Mouse (Mus musculus): ENCODE results near the gene Srpx. TPM values are rescaled to one million over a fixed set of nuclear protein-coding genes. Genes with fewer than 3 reads are reported as not detected.

The Srpx gene
- polyA plus RNA-seq, 1 experiment from 2014 or later = 19.8 TPM

- WGBS = 58% methylated on average over 1 of the region's 1 CpGs
- no peak for ATAC-seq (ENCODE audit: low read depth)
- Histone ChIP-seq H3K36me3 (ENCODE audit: control insufficient read depth, insufficient read depth, low read length) (no peaks in the 10 kb centered on the region), H3K27ac (ENCODE audit: low read length) (no peak overlapping the region), H3K4me3 (ENCODE audit: low read length) (no peak overlapping the region), H3K27me3 (ENCODE audit: control insufficient read depth, insufficient read depth, low read depth, low read length) (no peaks in the 10 kb centered on the region), H3K9ac (ENCODE audit: low read length) (no peak overlapping the region), H3K4me1 (replicated peaks; ENCODE audit: control insufficient read depth, insufficient read depth, low read length) (no peaks in the 10 kb centered on the region), H3K9me3 (ENCODE audit: control insufficient read depth, low read length) (no peaks in the 10 kb centered on the region), H3K4me2 (ENCODE audit: low read depth, low read length) (no peak overlapping the region)
Measured at GRCm38 (mm10) chrX:10005946-10006345, 111.6 kb downstream of the Srpx start.

- no peak overlapping the region for H3K27ac ChIP-seq (ENCODE audit: low read length)
- no peak overlapping the region for H3K9ac ChIP-seq (ENCODE audit: low read length)
- WGBS = 50% methylated on average over 1 of the region's 1 CpGs
- H3K27me3 ChIP-seq (ENCODE audit: control insufficient read depth, insufficient read depth, low read depth, low read length) = no peaks in the 10 kb centered on the region
- H3K4me3 ChIP-seq (ENCODE audit: low read length) = no peak overlapping the region
- no peaks in the 10 kb centered on the region for H3K36me3 ChIP-seq (ENCODE audit: control insufficient read depth, insufficient read depth, low read length)
- H3K4me1 ChIP-seq (replicated peaks; ENCODE audit: control insufficient read depth, insufficient read depth, low read length) = no peaks in the 10 kb centered on the region
- no peaks in the 10 kb centered on the region for H3K9me3 ChIP-seq (ENCODE audit: control insufficient read depth, low read length)
- no peak overlapping the region for H3K4me2 ChIP-seq (ENCODE audit: low read depth, low read length)
- no peak for ATAC-seq (ENCODE audit: low read depth)
Measured at GRCm38 (mm10) chrX:10000718-10001117, 116.8 kb downstream of the Srpx start.

Other genes with a start within 250 kb of the Srpx start
- gene Sytl5, start 232.1 kb downstream of the Srpx start, polyA plus RNA-seq (2015; fragmentation: Nextera tagmentation; extraction: Ambion mirVana) = 0.45 and 0.75 TPM in 2 replicates
- 16.9 and 17.4 TPM in 2 replicates for gene Rpgr, start 99.2 kb upstream of the Srpx start, polyA plus RNA-seq (2015; fragmentation: Nextera tagmentation; extraction: Ambion mirVana)
- gene Otc, start 134.6 kb upstream of the Srpx start, polyA plus RNA-seq (2015; fragmentation: Nextera tagmentation; extraction: Ambion mirVana) = 0.13 and 0.93 TPM in 2 replicates

Measured in lung, embryonic 16.5 days (tissue).